Mouse (Mus musculus): ENCODE measurements around the gene Mamdc4. TPM values are rescaled to one million over a fixed set of nuclear protein-coding genes. Genes with fewer than 3 reads are reported as not detected.
A peak's percentile ranks its signal among the peaks of the same experiment; 100 is the strongest.

Gene Mamdc4
- polyA plus RNA-seq (2012; rRNA removed): 10.9 and 15.0 TPM in 2 replicates
- polyA plus RNA-seq (2014; fragmentation: Nextera tagmentation; extraction: Ambion mirVana): 1.4 and 1.8 TPM in 2 replicates

GRCm38 (mm10) chr2:25574579-25575431 lies at the start of gene Mamdc4, which contains the start of gene Phpt1:
Gene Mamdc4, minus strand, starts transcription at chr2:25574845.
Gene Phpt1, minus strand, starts transcription at chr2:25575224.
- Histone ChIP-seq H3K27me3 (ENCODE audit: control insufficient read depth, insufficient read depth, low read length) (peaks cover 38% of the 10 kb centered on the region), H3K27ac (replicated peaks; ENCODE audit: low read depth, low read length) (peak within 1 kb of the TSS; percentile 83), H3K9me3 (ENCODE audit: control insufficient read depth, low read length) (no peaks in the 10 kb centered on the region), H3K4me3 (replicated peaks; ENCODE audit: low read length) (peak within 1 kb of the TSS; percentile 48), H3K4me2 (replicated peaks; ENCODE audit: low read depth, low read length, severe bottlenecking) (peak within 1 kb of the TSS; percentile 89), H3K36me3 (ENCODE audit: control insufficient read depth, insufficient read depth, low read length) (peaks cover 28% of the 10 kb centered on the region), H3K4me1 (ENCODE audit: control insufficient read depth, insufficient read depth, low read length) (peaks cover 43% of the 10 kb centered on the region), H3K9ac (ENCODE audit: low read depth, low read length, severe bottlenecking) (peak within 1 kb of the TSS; percentile 58)
- TF ChIP-seq POLR2A (IDR thresholded peaks at IDR 0.05; ENCODE audit: borderline replicate concordance, extremely low read depth, insufficient read depth, insufficient read length): peak; percentile 76; the same call in 1 of the 2 replicates
- under 1% methylated on average over 40 of the region's 45 CpGs for WGBS
- DNase-seq (ENCODE audit: low spot score): peak; percentile 99
- peak; percentile 98 for ATAC-seq (ENCODE audit: low FRiP score, low read depth)

DNA sequence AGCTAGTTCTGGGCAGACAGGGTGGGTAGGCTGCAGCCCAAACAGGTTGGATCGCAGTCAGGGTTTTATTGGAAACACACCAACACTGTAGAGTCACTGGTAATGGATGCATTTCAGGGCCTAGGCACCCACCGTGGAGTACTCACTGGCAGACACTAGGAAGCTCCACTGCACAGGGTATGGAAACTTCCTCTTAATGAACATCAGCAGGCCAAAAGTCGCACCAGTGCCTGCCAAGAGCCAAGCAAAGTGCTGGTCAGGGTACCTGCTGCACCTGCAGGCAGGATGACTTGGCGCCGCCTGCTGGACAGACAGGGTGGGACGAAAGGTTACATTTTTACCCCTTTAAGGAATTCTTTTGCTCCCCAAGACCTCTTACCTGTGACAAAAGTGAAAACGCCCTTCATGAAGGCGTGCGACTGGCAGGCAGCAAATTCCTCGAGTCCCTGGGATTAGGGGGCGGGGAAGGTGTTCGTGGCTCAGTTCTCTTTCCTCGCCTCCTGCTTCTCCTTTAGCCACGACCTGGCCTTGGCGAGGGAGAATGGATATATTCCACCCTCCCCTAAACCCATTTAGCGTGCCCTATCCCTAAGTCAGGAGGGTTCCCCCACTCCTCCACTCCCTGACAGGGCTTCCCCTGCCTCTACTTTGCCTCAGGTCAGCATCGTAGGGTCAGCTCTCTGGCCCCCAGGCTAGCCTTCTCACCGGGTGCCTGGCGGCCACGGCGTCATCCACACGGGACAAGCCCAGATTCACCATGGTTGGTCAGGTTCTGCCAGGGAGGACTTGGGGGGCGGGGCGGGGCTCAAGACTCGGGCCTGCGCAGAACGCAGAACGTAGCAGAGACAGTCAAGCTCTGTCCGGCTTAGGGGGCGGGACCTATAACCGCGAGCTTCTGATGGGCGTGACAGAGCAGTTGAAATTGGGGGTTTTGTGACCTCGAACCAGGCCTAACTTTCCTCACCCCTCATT lies 46.9 kb upstream of the Mamdc4 start, which contains the start of gene Tmem141:
TSS of gene Tmem141 (minus strand) at position 777 of the 972 bp plus-strand sequence.
- Histone ChIP-seq H3K4me3 (replicated peaks; ENCODE audit: low read length) (peak within 1 kb of the TSS; percentile 49), H3K36me3 (ENCODE audit: control insufficient read depth, insufficient read depth, low read length) (no peaks in the 10 kb centered on the region), H3K27ac (replicated peaks; ENCODE audit: low read depth, low read length) (peak within 1 kb of the TSS; percentile 27; the same call in 1 of the 2 replicates), H3K4me1 (ENCODE audit: control insufficient read depth, insufficient read depth, low read length) (peaks cover 3% of the 10 kb centered on the region; the same call in 1 of the 2 replicates), H3K9me3 (ENCODE audit: control insufficient read depth, low read length) (no peaks in the 10 kb centered on the region), H3K9ac (ENCODE audit: low read depth, low read length, severe bottlenecking) (peak within 1 kb of the TSS; percentile 65), H3K4me2 (replicated peaks; ENCODE audit: low read depth, low read length, severe bottlenecking) (peak within 1 kb of the TSS; percentile 69), H3K27me3 (ENCODE audit: control insufficient read depth, insufficient read depth, low read length) (peaks cover 12% of the 10 kb centered on the region)
- TF ChIP-seq POLR2A (IDR thresholded peaks at IDR 0.05; ENCODE audit: borderline replicate concordance, extremely low read depth, insufficient read depth, insufficient read length): 0 out of 2 replicates have a peak, but pooled peaks have one; percentile 46
- DNase-seq (ENCODE audit: low spot score): peak; percentile 86
- ATAC-seq (ENCODE audit: low FRiP score, low read depth): peak; percentile 91
- 7% methylated on average over 34 of the region's 34 CpGs for whole genome bisulfite sequencing

- peak overlapping the region; percentile 8; the same call in 1 of the 2 replicates for H3K9ac ChIP-seq (ENCODE audit: low read depth, low read length, severe bottlenecking)
Measured at GRCm38 (mm10) chr2:25620852-25621228, 46.2 kb upstream of the Mamdc4 start.

GRCm38 (mm10) chr2:25620386-25620785 lies 45.7 kb upstream of the Mamdc4 start:
- no peak for TF ChIP-seq POLR2A (IDR thresholded peaks at IDR 0.05; ENCODE audit: borderline replicate concordance, extremely low read depth, insufficient read depth, insufficient read length)
- Histone ChIP-seq H3K9ac (ENCODE audit: low read depth, low read length, severe bottlenecking) (peak overlapping the region; percentile 8; the same call in 1 of the 2 replicates), H3K4me3 (replicated peaks; ENCODE audit: low read length) (no peak overlapping the region), H3K36me3 (ENCODE audit: control insufficient read depth, insufficient read depth, low read length) (no peaks in the 10 kb centered on the region), H3K4me2 (replicated peaks; ENCODE audit: low read depth, low read length, severe bottlenecking) (no peak overlapping the region), H3K4me1 (ENCODE audit: control insufficient read depth, insufficient read depth, low read length) (peaks cover 3% of the 10 kb centered on the region; the same call in 1 of the 2 replicates), H3K27me3 (ENCODE audit: control insufficient read depth, insufficient read depth, low read length) (peaks cover 23% of the 10 kb centered on the region), H3K9me3 (ENCODE audit: control insufficient read depth, low read length) (no peaks in the 10 kb centered on the region), H3K27ac (replicated peaks; ENCODE audit: low read depth, low read length) (no peak overlapping the region)
- ATAC-seq (ENCODE audit: low FRiP score, low read depth) (no peak), DNase-seq (ENCODE audit: low spot score) (no peak)
- WGBS: 81% methylated on average over 6 of the region's 6 CpGs

More at GRCm38 (mm10) chr2:25620852-25621228, 46.2 kb upstream of the Mamdc4 start:
- WGBS: 83% methylated on average over 4 of the region's 4 CpGs
- H3K27me3 ChIP-seq (ENCODE audit: control insufficient read depth, insufficient read depth, low read length): peaks cover 19% of the 10 kb centered on the region
- H3K27ac ChIP-seq (replicated peaks; ENCODE audit: low read depth, low read length): no peak overlapping the region
- no peak for TF ChIP-seq POLR2A (IDR thresholded peaks at IDR 0.05; ENCODE audit: borderline replicate concordance, extremely low read depth, insufficient read depth, insufficient read length)
- no peak overlapping the region for H3K4me3 ChIP-seq (replicated peaks; ENCODE audit: low read length)
- no peaks in the 10 kb centered on the region for H3K36me3 ChIP-seq (ENCODE audit: control insufficient read depth, insufficient read depth, low read length)
- DNase-seq (ENCODE audit: low spot score): no peak
- H3K9me3 ChIP-seq (ENCODE audit: control insufficient read depth, low read length): no peaks in the 10 kb centered on the region
- no peak for ATAC-seq (ENCODE audit: low FRiP score, low read depth)
- peak overlapping the region; percentile 69; the same call in 1 of the 2 replicates for H3K4me2 ChIP-seq (replicated peaks; ENCODE audit: low read depth, low read length, severe bottlenecking)
- peaks cover 3% of the 10 kb centered on the region; the same call in 1 of the 2 replicates for H3K4me1 ChIP-seq (ENCODE audit: control insufficient read depth, insufficient read depth, low read length)

All from limb, embryonic 14.5 days (tissue).